Mouse (Mus musculus) olfactory bulb, adult 2 months (tissue): Measurements from ENCODE around the gene Meaf6. TPM values are rescaled to one million over a fixed set of nuclear protein-coding genes. Genes with fewer than 3 reads are reported as not detected.

Experiments
- H3K27ac ChIP-seq: fragments of 200-500 bp; 2 replicates; pipeline ENCODE4 v1.5.1; 2012; ENCODE audit warnings: low read depth, low read length; ENCODE audit not compliant: insufficient read depth
- H3K4me1 ChIP-seq: fragments of 200-500 bp; 2 replicates; pipeline ENCODE4 v1.6.1; 2012; ENCODE audit warnings: low read length; ENCODE audit not compliant: control insufficient read depth, insufficient read depth
- H3K4me3 ChIP-seq: fragments of 200-500 bp; 2 replicates; pipeline ENCODE4 v1.5.1; 2012; ENCODE audit warnings: mild to moderate bottlenecking, low read depth, low read length, moderate library complexity; ENCODE audit not compliant: insufficient read depth
- CTCF ChIP-seq: fragments of 200-500 bp; IDR thresholded peaks from 2 replicates; pipeline ENCODE4 v1.5.1; 2012; ENCODE audit warnings: low read depth, mild to moderate bottlenecking, low read length, moderate library complexity; ENCODE audit not compliant: insufficient read depth
- POLR2A ChIP-seq: fragments of 200-500 bp; IDR thresholded peaks from 2 replicates; pipeline ENCODE4 v1.6.1; 2012; ENCODE audit warnings: mild to moderate bottlenecking, low read depth, low read length, moderate library complexity; ENCODE audit not compliant: insufficient read depth
- WGBS: fragments of 180-500 bp; shearing (Covaris S2); methylation state at CpG from one replicate; pipeline ENCODE4 v1.1.7; 2018; 5-methylcytosine and 5-hydroxymethylcytosine counted together
- polyA plus RNA-seq: library from polyadenylated mRNA; stranded (reverse); fragments of >200 nt; gene quantifications from 2 replicates; pipeline ENCODE4 v1.2.4, GENCODE M21; 2012; ENCODE audit warnings: low replicate concordance; ENCODE audit not compliant: missing spikeins, insufficient read depth, insufficient read length

Meaf6 gene
- polyA plus RNA-seq, 1 experiment, result not detected

GRCm38 (mm10) chr4:125161392-125161791 is 76.5 kb downstream of the Meaf6 start:
- WGBS, result 77% methylated on average over 8 of the region's 8 CpGs
- Histone ChIP-seq H3K4me1 (no peaks in the 10 kb centered on the region), H3K4me3 (no peak overlapping the region), H3K27ac (no peak overlapping the region)
- no peak for TF ChIP-seq CTCF
- no peak for TF ChIP-seq POLR2A

DNA sequence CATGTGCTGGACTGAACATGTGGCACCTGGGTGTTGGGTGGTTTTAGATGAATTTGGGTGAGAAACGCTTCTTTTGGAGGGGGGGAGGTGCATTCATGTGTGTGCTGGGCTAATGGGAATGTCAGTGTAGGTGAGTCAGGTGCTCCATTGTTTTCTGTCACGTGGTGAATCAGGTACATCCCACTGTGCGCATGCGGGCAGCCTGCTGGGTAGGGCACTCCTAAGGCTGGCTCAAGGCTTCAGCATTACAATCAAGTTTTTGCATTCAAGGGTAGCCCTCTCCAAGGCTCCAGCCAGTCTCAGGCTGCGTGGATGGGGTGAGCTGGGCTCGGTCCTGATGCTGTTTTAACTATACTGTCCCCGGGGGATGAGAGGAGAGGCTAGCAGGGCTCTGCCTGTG is 77.8 kb downstream of the Meaf6 start:
- Histone ChIP-seq H3K4me3 (no peak overlapping the region), H3K27ac (no peak overlapping the region), H3K4me1 (no peaks in the 10 kb centered on the region; the same call in 1 of the 2 replicates)
- TF ChIP-seq POLR2A, result no peak
- WGBS, result 78% methylated on average over 7 of the region's 7 CpGs

Other genes starting within 250 kb of the Meaf6 start
- gene Yrdc, start 234.5 kb upstream of the Meaf6 start, polyA plus RNA-seq, result not detected in 2 replicates
- not detected in 2 replicates for gene 1110065P20Rik, start 233.9 kb upstream of the Meaf6 start, polyA plus RNA-seq
- gene Maneal, start 223.0 kb upstream of the Meaf6 start, polyA plus RNA-seq, result not detected in 2 replicates
- gene Epha10, start 204.2 kb upstream of the Meaf6 start, polyA plus RNA-seq, result not detected in 2 replicates
- not detected in 2 replicates for gene 9930104L06Rik, start 148.1 kb upstream of the Meaf6 start, polyA plus RNA-seq
- gene Cdca8, start 145.8 kb upstream of the Meaf6 start, polyA plus RNA-seq, result not detected in 2 replicates
- not detected in 2 replicates for gene Rspo1, start 98.7 kb upstream of the Meaf6 start, polyA plus RNA-seq
- not detected in 2 replicates for gene Gnl2, start 68.5 kb upstream of the Meaf6 start, polyA plus RNA-seq
- not detected in 2 replicates for gene Dnali1, start 19.4 kb upstream of the Meaf6 start, polyA plus RNA-seq
- not detected in 2 replicates for gene Snip1, start 18.5 kb upstream of the Meaf6 start, polyA plus RNA-seq
- gene Zc3h12a, start 42.7 kb downstream of the Meaf6 start, polyA plus RNA-seq, result not detected in 2 replicates